Mouse (Mus musculus): ENCODE measurements around the gene Msmo1. TPM values are rescaled to one million over a fixed set of nuclear protein-coding genes. Genes with fewer than 3 reads are reported as not detected.

The Msmo1 gene
- 126 and 150 TPM in 2 replicates for polyA plus RNA-seq (2012; rRNA removed)

DNA sequence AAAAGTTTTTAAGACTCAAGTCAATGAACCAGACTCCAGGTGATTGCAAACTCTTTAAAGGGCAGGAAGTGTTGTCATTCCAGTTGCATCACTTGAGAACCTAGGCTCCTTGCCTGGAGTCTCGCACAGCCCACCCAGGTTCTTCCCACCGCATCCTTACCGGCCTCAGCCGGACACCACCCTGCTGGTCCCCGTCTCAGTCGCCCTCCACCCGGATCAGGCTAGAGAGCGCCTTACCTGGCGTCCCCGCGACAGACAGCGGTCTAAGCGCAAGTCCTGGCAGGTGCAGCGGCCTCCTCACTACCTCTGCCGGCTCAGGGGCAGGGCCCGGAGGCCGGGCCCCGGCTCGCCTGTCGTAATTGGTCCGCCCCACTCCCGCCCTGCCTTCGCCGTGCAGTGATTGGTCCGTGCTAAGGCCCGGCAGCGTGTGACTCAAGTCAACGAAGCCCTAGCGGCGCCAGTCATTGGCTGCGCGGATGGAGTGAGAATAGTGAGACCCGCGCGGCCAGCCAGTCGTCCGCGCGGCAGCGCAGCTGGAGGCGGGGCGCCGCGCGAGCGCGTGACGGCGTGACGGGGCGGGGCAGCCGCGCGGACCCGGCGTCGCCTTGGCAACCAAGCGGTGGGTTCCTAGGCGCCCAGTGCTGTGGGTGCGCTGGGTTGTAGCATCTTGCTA, at the start of gene Msmo1:
Msmo1 (minus strand) TSS at position 522 of the 673 bp plus-strand sequence.
- TF ChIP-seq CTCF (IDR thresholded peaks at IDR 0.05; ENCODE audit: extremely low read depth, insufficient read depth, low read length): no peak
- TF ChIP-seq POLR2A (IDR thresholded peaks at IDR 0.05; ENCODE audit: extremely low read depth, insufficient read depth, low read length): peak; percentile 89
- Histone ChIP-seq H3K4me1 (ENCODE audit: control insufficient read depth, insufficient read depth, low read length) (peaks cover 4% of the 10 kb centered on the region; the same call in 1 of the 2 replicates), H3K27ac (ENCODE audit: insufficient read depth, low read length) (peak within 1 kb of the TSS; percentile 90), H3K4me3 (ENCODE audit: insufficient read depth, low read length) (peak within 1 kb of the TSS; percentile 88)

DNA sequence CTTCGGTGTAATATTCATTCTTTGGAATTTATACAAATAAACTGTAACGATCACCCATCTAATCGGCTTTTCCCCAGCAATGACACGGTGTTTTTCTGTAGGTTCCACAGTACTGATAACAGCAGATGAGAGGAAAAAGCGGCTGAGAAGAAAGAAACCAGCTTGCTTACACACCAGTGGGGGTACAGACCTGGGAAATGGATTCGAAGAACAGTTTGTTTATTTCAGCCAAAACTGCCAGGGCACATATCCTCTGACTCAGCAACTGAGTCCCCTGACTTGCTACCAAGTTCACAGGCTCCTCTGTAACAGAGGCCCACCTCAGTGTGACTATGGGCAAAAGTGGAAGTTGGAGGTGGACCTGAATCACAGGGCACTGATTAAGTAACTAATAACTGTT, 48.4 kb upstream of the Msmo1 start:
- no peak for TF ChIP-seq POLR2A (IDR thresholded peaks at IDR 0.05; ENCODE audit: extremely low read depth, insufficient read depth, low read length)
- no peak for TF ChIP-seq CTCF (IDR thresholded peaks at IDR 0.05; ENCODE audit: extremely low read depth, insufficient read depth, low read length)
- Histone ChIP-seq H3K4me3 (ENCODE audit: insufficient read depth, low read length) (no peak overlapping the region), H3K27ac (ENCODE audit: insufficient read depth, low read length) (no peak overlapping the region), H3K4me1 (ENCODE audit: control insufficient read depth, insufficient read depth, low read length) (peaks cover 2% of the 10 kb centered on the region; the same call in 1 of the 2 replicates)

DNA sequence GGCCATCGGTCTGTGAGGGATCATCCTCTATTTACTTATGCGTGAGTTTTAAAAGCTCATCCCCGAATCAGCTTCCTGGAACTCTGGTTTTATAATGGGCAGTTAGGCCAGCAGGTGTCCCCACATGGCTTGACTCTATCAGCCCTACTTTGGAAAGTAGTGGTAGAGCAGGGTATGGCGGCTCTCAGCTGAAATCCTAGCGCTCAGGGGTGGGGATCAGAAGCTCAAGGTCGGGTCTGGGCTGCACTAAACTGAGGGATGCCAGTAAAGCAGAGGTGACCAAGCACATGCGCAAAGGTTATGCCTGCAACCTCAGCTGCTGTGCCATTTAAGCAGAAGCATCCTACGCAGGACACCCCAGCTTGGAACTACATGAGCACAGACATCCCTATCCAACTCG, 44.3 kb upstream of the Msmo1 start:
- Histone ChIP-seq H3K4me1 (ENCODE audit: control insufficient read depth, insufficient read depth, low read length) (no peaks in the 10 kb centered on the region), H3K27ac (ENCODE audit: insufficient read depth, low read length) (no peak overlapping the region), H3K4me3 (ENCODE audit: insufficient read depth, low read length) (no peak overlapping the region)
- TF ChIP-seq CTCF (IDR thresholded peaks at IDR 0.05; ENCODE audit: extremely low read depth, insufficient read depth, low read length): 0 out of 2 replicates have a peak, but pooled peaks have one; percentile 21
- TF ChIP-seq POLR2A (IDR thresholded peaks at IDR 0.05; ENCODE audit: extremely low read depth, insufficient read depth, low read length): no peak

DNA sequence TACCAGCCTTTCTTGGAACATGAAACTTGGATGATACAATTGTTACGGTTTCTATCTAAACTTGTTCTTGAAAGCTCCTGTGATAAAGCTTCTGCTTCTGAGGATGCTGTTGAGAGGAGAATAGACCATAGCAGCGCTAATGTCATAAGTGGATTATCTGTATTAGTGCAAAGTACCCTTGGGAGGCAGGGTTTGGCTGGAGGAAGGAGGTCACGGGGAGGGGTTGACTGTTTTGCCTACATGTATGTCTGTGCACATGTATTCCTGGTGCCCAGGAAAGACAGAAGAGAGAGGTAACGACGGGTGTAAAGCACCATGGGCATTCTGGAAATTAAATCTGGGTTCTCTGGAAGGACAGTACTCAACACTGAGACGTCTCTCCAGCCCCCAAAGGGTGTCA, 40.5 kb upstream of the Msmo1 start:
- Histone ChIP-seq H3K4me1 (ENCODE audit: control insufficient read depth, insufficient read depth, low read length) (peaks cover 5% of the 10 kb centered on the region; the same call in 1 of the 2 replicates), H3K4me3 (ENCODE audit: insufficient read depth, low read length) (no peak overlapping the region), H3K27ac (ENCODE audit: insufficient read depth, low read length) (no peak overlapping the region)
- TF ChIP-seq CTCF (IDR thresholded peaks at IDR 0.05; ENCODE audit: extremely low read depth, insufficient read depth, low read length) (no peak), POLR2A (IDR thresholded peaks at IDR 0.05; ENCODE audit: extremely low read depth, insufficient read depth, low read length) (no peak)

DNA sequence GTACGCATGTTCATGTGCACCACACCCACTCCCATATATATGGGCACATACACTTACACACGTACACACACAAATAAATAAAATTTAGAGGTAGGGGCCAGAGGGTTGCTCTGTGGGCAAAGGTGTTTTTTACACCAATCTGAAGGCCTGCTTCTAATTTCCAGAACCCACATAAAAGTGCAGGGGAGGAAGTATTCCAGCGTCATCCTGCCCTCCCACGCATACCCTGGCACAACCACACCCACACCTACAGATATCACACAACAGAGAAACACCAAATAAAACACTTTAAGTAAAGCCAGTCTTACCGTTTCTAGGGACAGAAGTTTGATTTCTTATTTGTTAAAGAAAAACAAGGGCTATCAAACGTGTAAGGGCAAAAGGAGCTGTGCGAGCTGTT, 37.2 kb upstream of the Msmo1 start:
- H3K4me1 ChIP-seq (ENCODE audit: control insufficient read depth, insufficient read depth, low read length): peaks cover 5% of the 10 kb centered on the region; the same call in 1 of the 2 replicates
- H3K27ac ChIP-seq (ENCODE audit: insufficient read depth, low read length): no peak overlapping the region
- no peak overlapping the region for H3K4me3 ChIP-seq (ENCODE audit: insufficient read depth, low read length)
- no peak for TF ChIP-seq CTCF (IDR thresholded peaks at IDR 0.05; ENCODE audit: extremely low read depth, insufficient read depth, low read length)
- no peak for TF ChIP-seq POLR2A (IDR thresholded peaks at IDR 0.05; ENCODE audit: extremely low read depth, insufficient read depth, low read length)

DNA sequence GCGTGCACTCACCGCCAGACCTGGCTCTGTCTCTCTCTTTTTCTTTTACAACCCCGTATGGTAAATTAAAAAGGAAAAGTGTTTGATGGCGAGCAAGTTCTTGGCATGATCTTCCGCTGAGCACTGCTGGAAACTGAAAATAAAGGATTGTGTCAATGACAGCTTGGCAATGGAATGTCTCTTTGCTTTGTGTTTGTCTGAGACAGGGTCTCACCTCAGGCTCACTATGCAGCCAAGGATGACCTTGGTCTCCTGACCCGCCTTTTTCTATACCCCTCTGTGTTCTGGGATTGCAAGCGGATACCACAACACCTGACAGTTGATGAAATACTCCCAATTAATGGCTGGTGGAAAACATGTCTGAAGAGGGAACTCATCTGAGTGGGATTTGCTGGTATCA, 36.0 kb upstream of the Msmo1 start:
- H3K4me1 ChIP-seq (ENCODE audit: control insufficient read depth, insufficient read depth, low read length): peaks cover 5% of the 10 kb centered on the region; the same call in 1 of the 2 replicates
- H3K27ac ChIP-seq (ENCODE audit: insufficient read depth, low read length): no peak overlapping the region
- TF ChIP-seq CTCF (IDR thresholded peaks at IDR 0.05; ENCODE audit: extremely low read depth, insufficient read depth, low read length) (no peak), POLR2A (IDR thresholded peaks at IDR 0.05; ENCODE audit: extremely low read depth, insufficient read depth, low read length) (no peak)
- H3K4me3 ChIP-seq (ENCODE audit: insufficient read depth, low read length): no peak overlapping the region

DNA sequence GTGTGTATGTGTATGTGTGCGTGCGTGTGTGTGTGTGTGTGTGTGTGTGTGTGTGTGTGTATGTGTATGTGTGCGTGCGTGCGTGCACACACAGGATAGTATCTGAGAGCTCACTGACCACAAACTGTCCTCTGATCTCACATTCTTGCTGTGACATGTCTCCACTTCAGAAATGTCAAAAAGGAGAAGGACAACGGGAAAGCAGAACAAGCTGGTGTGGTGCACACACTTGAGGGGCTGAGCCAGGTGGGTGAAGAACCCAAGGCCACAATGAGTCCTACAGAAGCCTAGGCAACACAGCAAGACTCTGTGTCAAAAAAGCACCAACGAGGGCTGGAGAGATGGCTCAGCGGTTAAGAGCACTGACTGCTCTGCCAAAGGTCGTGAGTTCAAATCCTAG, 35.1 kb upstream of the Msmo1 start:
- Histone ChIP-seq H3K27ac (ENCODE audit: insufficient read depth, low read length) (no peak overlapping the region), H3K4me1 (ENCODE audit: control insufficient read depth, insufficient read depth, low read length) (peaks cover 5% of the 10 kb centered on the region; the same call in 1 of the 2 replicates), H3K4me3 (ENCODE audit: insufficient read depth, low read length) (no peak overlapping the region)
- TF ChIP-seq POLR2A (IDR thresholded peaks at IDR 0.05; ENCODE audit: extremely low read depth, insufficient read depth, low read length) (no peak), CTCF (IDR thresholded peaks at IDR 0.05; ENCODE audit: extremely low read depth, insufficient read depth, low read length) (no peak)

DNA sequence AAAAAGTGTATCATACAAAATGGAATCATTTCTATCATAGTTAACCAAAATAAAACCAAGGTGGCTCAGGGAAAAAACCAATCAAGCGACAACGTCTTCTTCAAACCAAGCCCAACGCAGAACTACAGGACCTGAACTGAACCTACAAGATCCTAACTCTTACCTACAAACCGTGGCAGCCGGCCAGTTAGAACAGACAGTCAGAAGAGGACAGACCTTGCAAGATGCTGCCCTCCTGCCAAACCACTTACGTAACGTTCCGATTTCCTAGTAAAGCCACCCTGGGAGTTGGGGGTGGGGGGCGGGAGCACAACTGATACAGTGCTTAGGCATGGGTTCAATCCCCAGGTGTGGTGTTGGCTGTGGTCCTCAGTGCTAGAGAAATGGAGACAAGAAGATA, 33.5 kb upstream of the Msmo1 start:
- Histone ChIP-seq H3K27ac (ENCODE audit: insufficient read depth, low read length) (no peak overlapping the region), H3K4me1 (ENCODE audit: control insufficient read depth, insufficient read depth, low read length) (peaks cover 5% of the 10 kb centered on the region; the same call in 1 of the 2 replicates), H3K4me3 (ENCODE audit: insufficient read depth, low read length) (no peak overlapping the region)
- TF ChIP-seq POLR2A (IDR thresholded peaks at IDR 0.05; ENCODE audit: extremely low read depth, insufficient read depth, low read length) (no peak), CTCF (IDR thresholded peaks at IDR 0.05; ENCODE audit: extremely low read depth, insufficient read depth, low read length) (no peak)

DNA sequence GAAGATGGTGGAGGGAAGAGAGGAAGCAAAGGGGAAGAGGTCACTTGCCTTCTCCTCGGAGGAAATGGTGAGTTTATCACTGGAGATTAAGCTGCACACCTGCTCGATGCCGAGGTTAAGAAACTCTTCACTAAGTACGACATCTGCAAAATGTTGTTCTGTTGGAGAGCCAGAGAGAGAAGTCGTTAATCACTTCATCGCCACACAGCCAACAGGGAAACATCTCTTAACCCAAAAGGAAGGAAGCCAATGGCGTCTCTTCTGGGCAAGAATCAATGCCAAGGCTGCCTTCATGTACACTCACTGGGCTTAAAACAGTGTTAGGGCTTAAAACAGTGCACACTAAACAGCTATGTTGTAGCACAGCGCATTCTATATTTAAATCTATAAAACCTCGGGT, 30.5 kb upstream of the Msmo1 start:
- no peak overlapping the region for H3K27ac ChIP-seq (ENCODE audit: insufficient read depth, low read length)
- TF ChIP-seq CTCF (IDR thresholded peaks at IDR 0.05; ENCODE audit: extremely low read depth, insufficient read depth, low read length): no peak
- TF ChIP-seq POLR2A (IDR thresholded peaks at IDR 0.05; ENCODE audit: extremely low read depth, insufficient read depth, low read length): no peak
- H3K4me1 ChIP-seq (ENCODE audit: control insufficient read depth, insufficient read depth, low read length): no peaks in the 10 kb centered on the region; the same call in 1 of the 2 replicates
- H3K4me3 ChIP-seq (ENCODE audit: insufficient read depth, low read length): no peak overlapping the region

DNA sequence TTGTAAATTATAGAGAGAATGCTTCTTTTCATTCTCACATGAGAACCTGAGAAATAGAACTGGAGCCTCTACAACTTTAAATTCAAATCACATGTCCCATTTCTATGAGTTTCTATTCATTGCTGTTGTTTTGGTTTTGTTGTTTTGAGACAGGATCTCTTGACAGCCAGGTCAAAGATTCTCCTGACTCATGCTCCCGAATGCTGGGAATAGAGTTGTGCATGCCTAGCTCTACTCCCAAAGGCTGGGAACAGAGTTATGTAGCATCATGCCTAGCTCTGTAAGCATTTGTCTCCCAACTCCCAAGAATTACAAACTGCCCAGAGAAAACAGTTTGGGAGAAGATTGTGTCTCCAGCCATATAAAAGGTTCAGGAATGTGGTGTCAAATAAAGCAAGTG, 29.2 kb upstream of the Msmo1 start:
- no peaks in the 10 kb centered on the region; the same call in 1 of the 2 replicates for H3K4me1 ChIP-seq (ENCODE audit: control insufficient read depth, insufficient read depth, low read length)
- no peak overlapping the region for H3K27ac ChIP-seq (ENCODE audit: insufficient read depth, low read length)
- TF ChIP-seq POLR2A (IDR thresholded peaks at IDR 0.05; ENCODE audit: extremely low read depth, insufficient read depth, low read length) (no peak), CTCF (IDR thresholded peaks at IDR 0.05; ENCODE audit: extremely low read depth, insufficient read depth, low read length) (no peak)
- H3K4me3 ChIP-seq (ENCODE audit: insufficient read depth, low read length): no peak overlapping the region
